Mouse (Mus musculus) C2C12 (cell line): Measurements from ENCODE around the gene Dnhd1.

Experiments used
- CEBPB ChIP-seq: IDR thresholded peaks from one replicate; pipeline ENCODE4 v1.6.1; 2011; ENCODE audit warnings: low read depth, mild to moderate bottlenecking, control low read depth, moderate library complexity
- CTCF ChIP-seq: IDR thresholded peaks from one replicate; pipeline ENCODE4 v1.5.1; 2011; ENCODE audit not compliant: control insufficient read depth, insufficient read depth, insufficient read length
- MAX ChIP-seq: IDR thresholded peaks from one replicate; pipeline ENCODE4 v1.6.1; 2011; ENCODE audit warnings: mild to moderate bottlenecking, control low read depth
- MYOD1 ChIP-seq: IDR thresholded peaks from one replicate; pipeline ENCODE4 v1.6.1; 2011; ENCODE audit warnings: low read depth; ENCODE audit not compliant: control insufficient read depth, insufficient read length
- MYOG ChIP-seq: IDR thresholded peaks from one replicate; pipeline ENCODE4 v1.6.1; 2011; ENCODE audit not compliant: control insufficient read depth, insufficient read length; ENCODE audit errors: extremely low read depth
- USF1 ChIP-seq: IDR thresholded peaks from one replicate; pipeline ENCODE4 v1.6.1; 2011; ENCODE audit warnings: low read depth, mild to moderate bottlenecking, control low read depth, moderate library complexity

GRCm38 (mm10) chr7:105640233-105640893 lies 10.3 kb upstream of the Dnhd1 start, which contains the start of the genes Arfip2 and Gm45799:
- TF ChIP-seq CTCF (no peak), MYOG (no peak), MYOD1 (no peak), USF1 (no peak), MAX (no peak), CEBPB (no peak)
